Mouse (Mus musculus) kidney, adult 2 months (tissue): ENCODE data around the gene Swap70.

Experiments
- CTCF ChIP-seq: fragments of 200-500 bp; conservative IDR thresholded peaks from 2 replicates; pipeline ENCODE4 v1.5.1; 2011; ENCODE audit warnings: low read depth, mild to moderate bottlenecking, control low read depth, low read length, moderate library complexity, mixed read lengths; ENCODE audit not compliant: insufficient read depth, insufficient read length
- POLR2A ChIP-seq: fragments of 200-500 bp; IDR thresholded peaks from one replicate; pipeline ENCODE4 v1.6.1; 2011; ENCODE audit warnings: low read depth, low read length, control low read depth

GRCm38 (mm10) chr7:110267014-110267413, 45.5 kb downstream of the Swap70 start:
- TF ChIP-seq POLR2A, result no peak
- no peak for TF ChIP-seq CTCF
